In the genomic region with DNA sequence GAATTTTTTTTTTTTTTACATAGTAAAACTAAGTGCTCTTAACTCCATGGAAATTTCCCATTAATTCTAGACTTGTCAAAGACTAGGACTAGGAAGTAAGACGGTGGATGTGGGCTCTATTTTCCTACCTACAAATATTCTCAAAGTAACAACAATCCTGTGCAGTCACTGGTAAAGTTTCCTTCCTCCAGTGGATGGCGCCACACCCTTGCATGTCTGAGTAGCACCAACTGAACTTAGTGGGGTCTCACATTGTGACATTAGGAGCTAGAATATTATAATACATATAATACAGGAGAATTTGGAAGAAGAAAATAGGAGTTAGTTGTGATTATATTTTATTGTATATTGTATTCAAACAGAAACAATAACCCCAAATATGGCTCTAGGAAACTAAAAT, we compare ENCODE assay signal across 24 mouse cellular contexts. TPM values are rescaled to one million over a fixed set of nuclear protein-coding genes. Genes with fewer than 3 reads are reported as not detected.
DNase-seq lines count a peak whose midpoint lies in the region; ATAC-seq and TF ChIP-seq lines count a peak whose summit lies in the region.
"Had no signal": no experiment of that assay in that cellular context is flagged by ENCODE, and none has a peak within 500 bp of the region (broad histone marks: within the 10 kb centered on the region; RNA-seq: fewer than 3 reads in every experiment).

No protein-coding gene starts in this region.

- H3K9ac ChIP-seq in forebrain, postnatal 0 days, result no peak overlapping the region
- H3K9ac ChIP-seq in forebrain, embryonic 14.5 days (ENCODE audit: low read length), result no peak overlapping the region
- H3K9ac ChIP-seq in kidney, postnatal 0 days (ENCODE audit: low read depth, low read length), result no peak overlapping the region
- no peak overlapping the region for H3K9ac ChIP-seq in midbrain, postnatal 0 days (replicated peaks; ENCODE audit: low read length, poor library complexity, severe bottlenecking)
- H3K9ac ChIP-seq in midbrain, embryonic 16.5 days (ENCODE audit: low read depth, low read length), result no peak overlapping the region
- H3K9ac ChIP-seq in stomach, postnatal 0 days (ENCODE audit: low read length), result no peak overlapping the region
- H3K9ac ChIP-seq: liver, embryonic 15.5 days; stomach, embryonic 15.5 days had no signal

- no peaks in the 10 kb centered on the region for H3K4me1 ChIP-seq in forebrain, postnatal 0 days (ENCODE audit: insufficient read depth)
- no peaks in the 10 kb centered on the region for H3K4me1 ChIP-seq in forebrain, embryonic 14.5 days (ENCODE audit: control insufficient read depth, insufficient read depth, low read length)
- H3K4me1 ChIP-seq in kidney, postnatal 0 days (replicated peaks; ENCODE audit: insufficient read depth, low read length), result no peaks in the 10 kb centered on the region
- no peaks in the 10 kb centered on the region for H3K4me1 ChIP-seq in midbrain, postnatal 0 days (ENCODE audit: insufficient read depth, low read length)
- H3K4me1 ChIP-seq in midbrain, embryonic 16.5 days (ENCODE audit: control insufficient read depth, insufficient read depth, low read length), result no peaks in the 10 kb centered on the region
- no peaks in the 10 kb centered on the region for H3K4me1 ChIP-seq in stomach, postnatal 0 days (replicated peaks; ENCODE audit: control insufficient read depth, insufficient read depth)
- H3K4me1 ChIP-seq: heart, embryonic 10.5 days; limb, embryonic 10.5 days; liver, embryonic 15.5 days; stomach, embryonic 15.5 days had no signal

- DNase-seq in forebrain, postnatal 0 days, result no peak
- no peak for DNase-seq in forebrain, embryonic 14.5 days (ENCODE audit: low spot score)
- DNase-seq in kidney, postnatal 0 days (ENCODE audit: low spot score), result no peak
- DNase-seq in kidney, adult 11 months, result no peak
- DNase-seq in midbrain, postnatal 0 days (ENCODE audit: low spot score), result no peak
- peak; percentile 16 for DNase-seq in stomach, postnatal 0 days (ENCODE audit: low spot score)
- DNase-seq in T-cell, adult 2 months (ENCODE audit: low spot score), result no peak
- DNase-seq: cerebellum, adult 18-20 months had no signal

- no peak for ATAC-seq in forebrain, postnatal 0 days
- ATAC-seq in forebrain, embryonic 14.5 days, result no peak
- ATAC-seq in kidney, postnatal 0 days (replicated peaks; ENCODE audit: low FRiP score, low read depth), result no peak
- no peak for ATAC-seq in midbrain, postnatal 0 days (ENCODE audit: low FRiP score)
- no peak for ATAC-seq in midbrain, embryonic 16.5 days
- no peak for ATAC-seq in stomach, postnatal 0 days (ENCODE audit: low FRiP score, low TSS enrichment)
- ATAC-seq: forebrain, embryonic 16.5 days; intestine, embryonic 16.5 days had no signal

- 0 out of 2 replicates have a peak, but pooled peaks have one; percentile 12 for TF ChIP-seq CTCF in forebrain, postnatal 0 days (IDR thresholded peaks at IDR 0.05; ENCODE audit: low read depth)
- peak; percentile 46; the same call in 1 of the 2 replicates for TF ChIP-seq CTCF in kidney, postnatal 0 days (IDR thresholded peaks at IDR 0.05; ENCODE audit: low read depth)
- peak; percentile 29; the same call in 1 of the 2 replicates for TF ChIP-seq CTCF in midbrain, postnatal 0 days (IDR thresholded peaks at IDR 0.05)
- TF ChIP-seq CTCF in stomach, postnatal 0 days (IDR thresholded peaks at IDR 0.05; ENCODE audit: low read depth), result peak; percentile 59

- no peaks in the 10 kb centered on the region for H3K27me3 ChIP-seq in forebrain, postnatal 0 days (ENCODE audit: insufficient read depth, low read length)
- no peaks in the 10 kb centered on the region for H3K27me3 ChIP-seq in forebrain, embryonic 14.5 days (replicated peaks; ENCODE audit: control insufficient read depth, insufficient read depth, low read length)
- H3K27me3 ChIP-seq in kidney, postnatal 0 days (ENCODE audit: insufficient read depth, low read length), result no peaks in the 10 kb centered on the region
- no peaks in the 10 kb centered on the region for H3K27me3 ChIP-seq in midbrain, postnatal 0 days (ENCODE audit: insufficient read depth, low read length)
- no peaks in the 10 kb centered on the region for H3K27me3 ChIP-seq in midbrain, embryonic 16.5 days (ENCODE audit: control insufficient read depth, insufficient read depth, low read depth, low read length)
- no peaks in the 10 kb centered on the region for H3K27me3 ChIP-seq in stomach, postnatal 0 days (ENCODE audit: control insufficient read depth, insufficient read depth, low read length)
- H3K27me3 ChIP-seq: liver, embryonic 15.5 days; stomach, embryonic 15.5 days had no signal

- no peak for TF ChIP-seq EP300 in stomach, postnatal 0 days (optimal IDR thresholded peaks at IDR 0.05)

- 55% methylated on average over 2 of the region's 2 CpGs for WGBS in forebrain, postnatal 0 days
- 65% methylated on average over 2 of the region's 2 CpGs for WGBS in forebrain, embryonic 14.5 days
- WGBS in kidney, postnatal 0 days, result 50% methylated on average over 2 of the region's 2 CpGs
- 52% methylated on average over 2 of the region's 2 CpGs for WGBS in midbrain, postnatal 0 days
- 54% methylated on average over 2 of the region's 2 CpGs for WGBS in midbrain, embryonic 16.5 days
- 53% methylated on average over 2 of the region's 2 CpGs for WGBS in stomach, postnatal 0 days

- no peaks in the 10 kb centered on the region for H3K9me3 ChIP-seq in forebrain, postnatal 0 days (ENCODE audit: low read length)
- no peaks in the 10 kb centered on the region for H3K9me3 ChIP-seq in forebrain, embryonic 14.5 days (replicated peaks; ENCODE audit: control insufficient read depth, low read length)
- no peaks in the 10 kb centered on the region for H3K9me3 ChIP-seq in kidney, postnatal 0 days (replicated peaks; ENCODE audit: low read length)
- H3K9me3 ChIP-seq in midbrain, postnatal 0 days (ENCODE audit: low read length), result no peaks in the 10 kb centered on the region
- H3K9me3 ChIP-seq in midbrain, embryonic 16.5 days (replicated peaks; ENCODE audit: control insufficient read depth, low read length, poor library complexity, severe bottlenecking), result no peaks in the 10 kb centered on the region
- H3K9me3 ChIP-seq in stomach, postnatal 0 days (ENCODE audit: control insufficient read depth, low read length), result no peaks in the 10 kb centered on the region
- H3K9me3 ChIP-seq: heart, embryonic 10.5 days; limb, embryonic 10.5 days; liver, embryonic 15.5 days; stomach, embryonic 15.5 days had no signal

- no peak overlapping the region for H3K27ac ChIP-seq in forebrain, postnatal 0 days (ENCODE audit: low read depth, low read length)
- no peak overlapping the region for H3K27ac ChIP-seq in forebrain, embryonic 14.5 days (ENCODE audit: low read depth, low read length)
- H3K27ac ChIP-seq in kidney, postnatal 0 days, result no peak overlapping the region
- H3K27ac ChIP-seq in midbrain, postnatal 0 days (ENCODE audit: low read depth, low read length), result no peak overlapping the region
- H3K27ac ChIP-seq in midbrain, embryonic 16.5 days (ENCODE audit: low read length), result no peak overlapping the region
- H3K27ac ChIP-seq in stomach, postnatal 0 days (replicated peaks), result no peak overlapping the region
- H3K27ac ChIP-seq: heart, embryonic 10.5 days; limb, embryonic 10.5 days; liver, embryonic 15.5 days; stomach, embryonic 15.5 days had no signal

- no peak overlapping the region for H3K4me2 ChIP-seq in forebrain, postnatal 0 days (ENCODE audit: low read depth)
- H3K4me2 ChIP-seq in forebrain, embryonic 14.5 days (ENCODE audit: low read length), result no peak overlapping the region
- H3K4me2 ChIP-seq in kidney, postnatal 0 days (ENCODE audit: low read length), result no peak overlapping the region
- no peak overlapping the region for H3K4me2 ChIP-seq in midbrain, postnatal 0 days (ENCODE audit: low read depth, low read length, poor library complexity, severe bottlenecking)
- no peak overlapping the region for H3K4me2 ChIP-seq in midbrain, embryonic 16.5 days (ENCODE audit: low read length)
- no peak overlapping the region for H3K4me2 ChIP-seq in stomach, postnatal 0 days (replicated peaks; ENCODE audit: low read depth)
- H3K4me2 ChIP-seq: liver, embryonic 15.5 days; stomach, embryonic 15.5 days had no signal

- H3K36me3 ChIP-seq in forebrain, postnatal 0 days (ENCODE audit: insufficient read depth), result no peaks in the 10 kb centered on the region
- H3K36me3 ChIP-seq in forebrain, embryonic 14.5 days (ENCODE audit: control insufficient read depth, insufficient read depth, low read length), result no peaks in the 10 kb centered on the region
- no peaks in the 10 kb centered on the region for H3K36me3 ChIP-seq in kidney, postnatal 0 days (ENCODE audit: insufficient read depth, low read length)
- no peaks in the 10 kb centered on the region for H3K36me3 ChIP-seq in midbrain, postnatal 0 days (ENCODE audit: insufficient read depth, low read length)
- H3K36me3 ChIP-seq in midbrain, embryonic 16.5 days (ENCODE audit: control insufficient read depth, insufficient read depth, low read length), result no peaks in the 10 kb centered on the region
- H3K36me3 ChIP-seq in stomach, postnatal 0 days (ENCODE audit: control insufficient read depth, insufficient read depth, low read length), result no peaks in the 10 kb centered on the region
- H3K36me3 ChIP-seq: heart, embryonic 10.5 days; limb, embryonic 10.5 days; stomach, embryonic 15.5 days had no signal

- no peak overlapping the region for H3K4me3 ChIP-seq in forebrain, postnatal 0 days (ENCODE audit: low read depth, low read length)
- H3K4me3 ChIP-seq in forebrain, embryonic 14.5 days (ENCODE audit: low read depth, low read length), result no peak overlapping the region
- no peak overlapping the region for H3K4me3 ChIP-seq in kidney, postnatal 0 days (replicated peaks; ENCODE audit: low read depth, low read length)
- no peak overlapping the region for H3K4me3 ChIP-seq in midbrain, postnatal 0 days (ENCODE audit: low read depth, low read length)
- H3K4me3 ChIP-seq in midbrain, embryonic 16.5 days (ENCODE audit: low read depth, low read length), result no peak overlapping the region
- no peak overlapping the region for H3K4me3 ChIP-seq in stomach, postnatal 0 days (ENCODE audit: low read depth, low read length)
- H3K4me3 ChIP-seq: erythroblast, embryonic 14.5 days; heart, embryonic 10.5 days; limb, embryonic 10.5 days; liver, embryonic 15.5 days; stomach, embryonic 15.5 days had no signal

RNA-seq across cellular contexts. Expression of gene Rhag, which starts 20.9 kb away (rescaled TPM):
- total RNA-seq in forebrain, postnatal 0 days (2014; rRNA removed), result not detected in 2 replicates
- polyA plus RNA-seq in forebrain, postnatal 0 days (2015; fragmentation: Nextera tagmentation; extraction: Ambion mirVana), result not detected in 2 replicates
- not detected in 2 replicates for polyA plus RNA-seq in forebrain, embryonic 14.5 days (2014; fragmentation: Nextera tagmentation; extraction: Ambion mirVana)
- 0.18 and 0.36 TPM in 2 replicates for polyA plus RNA-seq in kidney, postnatal 0 days (2015; fragmentation: Nextera tagmentation; extraction: Ambion mirVana)
- total RNA-seq in midbrain, postnatal 0 days (2014; rRNA removed), result not detected in 2 replicates
- not detected in 2 replicates for polyA plus RNA-seq in midbrain, postnatal 0 days (2015; fragmentation: Nextera tagmentation; extraction: Ambion mirVana)
- 0.15 and 0.17 TPM in 2 replicates for polyA plus RNA-seq in midbrain, embryonic 16.5 days (2015; fragmentation: Nextera tagmentation; extraction: Ambion mirVana)
- 0.15 and 0.16 TPM in 2 replicates for polyA plus RNA-seq in stomach, postnatal 0 days (2015; fragmentation: Nextera tagmentation; extraction: Ambion mirVana)
- total RNA-seq: gastrocnemius, adult 8-10 months; monocyte, adult 5-6 weeks had no signal
- polyA plus RNA-seq: C2C12; large intestine, adult 2 months; small intestine, adult 2 months had no signal

RNA-seq across cellular contexts. Expression of gene Crisp2, which starts 25.1 kb away (rescaled TPM):
- 0.31 TPM in 1 of 2 replicates, not detected in the other for total RNA-seq in forebrain, postnatal 0 days (2014; rRNA removed)
- not detected in 2 replicates for polyA plus RNA-seq in forebrain, postnatal 0 days (2015; fragmentation: Nextera tagmentation; extraction: Ambion mirVana)
- polyA plus RNA-seq in forebrain, embryonic 14.5 days (2014; fragmentation: Nextera tagmentation; extraction: Ambion mirVana), result not detected in 2 replicates
- polyA plus RNA-seq in kidney, postnatal 0 days (2015; fragmentation: Nextera tagmentation; extraction: Ambion mirVana), result not detected in 2 replicates
- not detected in 2 replicates for total RNA-seq in midbrain, postnatal 0 days (2014; rRNA removed)
- polyA plus RNA-seq in midbrain, postnatal 0 days (2015; fragmentation: Nextera tagmentation; extraction: Ambion mirVana), result not detected in 2 replicates
- not detected in 2 replicates for polyA plus RNA-seq in midbrain, embryonic 16.5 days (2015; fragmentation: Nextera tagmentation; extraction: Ambion mirVana)
- polyA plus RNA-seq in stomach, postnatal 0 days (2015; fragmentation: Nextera tagmentation; extraction: Ambion mirVana), result not detected in 2 replicates
- total RNA-seq: gastrocnemius, adult 8-10 months; hematopoietic stem cell, adult 5-6 weeks; megakaryocyte-erythroid progenitor cell, adult 5-6 weeks; monocyte, adult 5-6 weeks had no signal
- polyA plus RNA-seq: C2C12; erythroblast, embryonic 14.5 days; forebrain, embryonic 16.5 days; heart, embryonic 10.5 days; large intestine, adult 2 months; limb, embryonic 10.5 days; neural tube, embryonic 14.5 days; small intestine, adult 2 months; stomach, embryonic 15.5 days had no signal

RNA-seq across cellular contexts. Expression of gene 9130008F23Rik, which starts 48.5 kb away (rescaled TPM):
- 1.7 and 2.1 TPM in 2 replicates for total RNA-seq in forebrain, postnatal 0 days (2014; rRNA removed)
- polyA plus RNA-seq in forebrain, postnatal 0 days (2015; fragmentation: Nextera tagmentation; extraction: Ambion mirVana), result 0.47 and 0.52 TPM in 2 replicates
- polyA plus RNA-seq in forebrain, embryonic 14.5 days (2014; fragmentation: Nextera tagmentation; extraction: Ambion mirVana), result 0.46 and 0.75 TPM in 2 replicates
- polyA plus RNA-seq in kidney, postnatal 0 days (2015; fragmentation: Nextera tagmentation; extraction: Ambion mirVana), result 3.7 and 3.8 TPM in 2 replicates
- total RNA-seq in midbrain, postnatal 0 days (2014; rRNA removed), result 0.38 and 2.2 TPM in 2 replicates
- polyA plus RNA-seq in midbrain, postnatal 0 days (2015; fragmentation: Nextera tagmentation; extraction: Ambion mirVana), result 0.86 and 1.3 TPM in 2 replicates
- polyA plus RNA-seq in midbrain, embryonic 16.5 days (2015; fragmentation: Nextera tagmentation; extraction: Ambion mirVana), result 0.37 and 1.1 TPM in 2 replicates
- 5.7 and 6.0 TPM in 2 replicates for polyA plus RNA-seq in stomach, postnatal 0 days (2015; fragmentation: Nextera tagmentation; extraction: Ambion mirVana)
